Mouse (Mus musculus) testis, adult 2 months (tissue): ENCODE measurements around the gene Zfp933.

Experiments
- CTCF ChIP-seq: fragments of 200-500 bp; IDR thresholded peaks from 2 replicates; pipeline ENCODE4 v1.5.1; 2012; ENCODE audit warnings: low read depth, mild to moderate bottlenecking, inconsistent platforms, low read length, moderate library complexity; ENCODE audit not compliant: control insufficient read depth, insufficient read depth, insufficient replicate concordance
- POLR2A ChIP-seq: fragments of 200-500 bp; IDR thresholded peaks from 2 replicates; pipeline ENCODE4 v1.6.1; 2012; ENCODE audit warnings: low read depth, mild to moderate bottlenecking, inconsistent platforms, low read length, moderate library complexity; ENCODE audit not compliant: control insufficient read depth

GRCm38 (mm10) chr4:147896411-147896810, 48.2 kb upstream of the Zfp933 start:
- TF ChIP-seq POLR2A (no peak), CTCF (no peak)
